Mouse (Mus musculus) thymus, postnatal 4 days (tissue): ENCODE data around the gene Msh2.

Source experiments
- DNase-seq: peaks from one replicate; pipeline ENCODE4 v3.0.0; 2021

The Msh2 gene

GRCm38 (mm10) chr17:87700101-87700500 lies 28.0 kb downstream of the Msh2 start:
- no peak for DNase-seq

GRCm38 (mm10) chr17:87724727-87725126 lies 52.6 kb downstream of the Msh2 start:
- no peak for DNase-seq

- DNase-seq, result no peak
These were observed 54.6 kb downstream of the Msh2 start for GRCm38 (mm10) chr17:87726489-87727356.

- no peak for DNase-seq
These were observed 59.8 kb downstream of the Msh2 start for GRCm38 (mm10) chr17:87731962-87732361.

- no peak for DNase-seq
These were observed 62.3 kb downstream of the Msh2 start for GRCm38 (mm10) chr17:87734471-87734870.

GRCm38 (mm10) chr17:87737144-87737543 lies 65.0 kb downstream of the Msh2 start:
- no peak for DNase-seq

GRCm38 (mm10) chr17:87739835-87740234 lies 67.7 kb downstream of the Msh2 start:
- DNase-seq, result no peak

- DNase-seq, result no peak
These were observed 73.1 kb downstream of the Msh2 start for GRCm38 (mm10) chr17:87744985-87745925.

GRCm38 (mm10) chr17:87745926-87746888 lies 74.1 kb downstream of the Msh2 start:
- peak; percentile 73 for DNase-seq

- DNase-seq, result no peak
These were observed 88.2 kb downstream of the Msh2 start for GRCm38 (mm10) chr17:87760315-87760714.

- no peak for DNase-seq
These were observed 91.0 kb downstream of the Msh2 start for GRCm38 (mm10) chr17:87763146-87763545.

GRCm38 (mm10) chr17:87765031-87765430 lies 92.9 kb downstream of the Msh2 start:
- DNase-seq, result no peak

- no peak for DNase-seq
These were observed 94.8 kb downstream of the Msh2 start for GRCm38 (mm10) chr17:87766888-87767287.

- no peak for DNase-seq
These were observed 98.6 kb downstream of the Msh2 start for GRCm38 (mm10) chr17:87770766-87771165.

GRCm38 (mm10) chr17:87773175-87773574 lies 101.0 kb downstream of the Msh2 start:
- DNase-seq, result peak; percentile 38
